Mouse (Mus musculus): ENCODE data around the gene Fars2.

Gene Fars2

GRCm38 (mm10) chr13:36731016-36731930, 614.1 kb downstream of the Fars2 start:
- no peak for DNase-seq (ENCODE audit: low read depth, low spot score)
- Histone ChIP-seq H3K27me3 (ENCODE audit: control insufficient read depth, insufficient read depth, low read length, poor library complexity, severe bottlenecking) (peaks cover 2% of the 10 kb centered on the region), H3K36me3 (ENCODE audit: control insufficient read depth, insufficient read depth, low read length, poor library complexity, severe bottlenecking) (no peaks in the 10 kb centered on the region)

- no peaks in the 10 kb centered on the region for H3K36me3 ChIP-seq (ENCODE audit: control insufficient read depth, insufficient read depth, low read length, poor library complexity, severe bottlenecking)
- peaks cover 2% of the 10 kb centered on the region for H3K27me3 ChIP-seq (ENCODE audit: control insufficient read depth, insufficient read depth, low read length, poor library complexity, severe bottlenecking)
- no peak for DNase-seq (ENCODE audit: low read depth, low spot score)
Observed at GRCm38 (mm10) chr13:36731931-36732461, 614.8 kb downstream of the Fars2 start.

- DNase-seq (ENCODE audit: low read depth, low spot score): no peak
- Histone ChIP-seq H3K27me3 (ENCODE audit: control insufficient read depth, insufficient read depth, low read length, poor library complexity, severe bottlenecking) (peaks cover 2% of the 10 kb centered on the region), H3K36me3 (ENCODE audit: control insufficient read depth, insufficient read depth, low read length, poor library complexity, severe bottlenecking) (no peaks in the 10 kb centered on the region)
Observed at GRCm38 (mm10) chr13:36732891-36733490, 615.8 kb downstream of the Fars2 start.

- Histone ChIP-seq H3K27me3 (ENCODE audit: control insufficient read depth, insufficient read depth, low read length, poor library complexity, severe bottlenecking) (peaks cover 2% of the 10 kb centered on the region), H3K36me3 (ENCODE audit: control insufficient read depth, insufficient read depth, low read length, poor library complexity, severe bottlenecking) (no peaks in the 10 kb centered on the region)
- no peak for DNase-seq (ENCODE audit: low read depth, low spot score)
Observed at GRCm38 (mm10) chr13:36733566-36733965, 616.4 kb downstream of the Fars2 start.

GRCm38 (mm10) chr13:36733989-36734690, 616.9 kb downstream of the Fars2 start:
- DNase-seq (ENCODE audit: low read depth, low spot score): no peak
- H3K36me3 ChIP-seq (ENCODE audit: control insufficient read depth, insufficient read depth, low read length, poor library complexity, severe bottlenecking): no peaks in the 10 kb centered on the region
- H3K27me3 ChIP-seq (ENCODE audit: control insufficient read depth, insufficient read depth, low read length, poor library complexity, severe bottlenecking): peaks cover 2% of the 10 kb centered on the region

- peaks cover 2% of the 10 kb centered on the region; the same call in 1 of the 2 replicates for H3K27me3 ChIP-seq (ENCODE audit: control insufficient read depth, insufficient read depth, low read length, poor library complexity, severe bottlenecking)
- no peak for DNase-seq (ENCODE audit: low read depth, low spot score)
- no peaks in the 10 kb centered on the region for H3K36me3 ChIP-seq (ENCODE audit: control insufficient read depth, insufficient read depth, low read length, poor library complexity, severe bottlenecking)
Observed at GRCm38 (mm10) chr13:36734731-36735571, 617.7 kb downstream of the Fars2 start, which contains the start of gene Nrn1. Nrn1 (minus strand) TSS chr13:36735131.

- no peaks in the 10 kb centered on the region for H3K36me3 ChIP-seq (ENCODE audit: control insufficient read depth, insufficient read depth, low read length, poor library complexity, severe bottlenecking)
- DNase-seq (ENCODE audit: low read depth, low spot score): no peak
- no peaks in the 10 kb centered on the region; the same call in 1 of the 2 replicates for H3K27me3 ChIP-seq (ENCODE audit: control insufficient read depth, insufficient read depth, low read length, poor library complexity, severe bottlenecking)
Observed at GRCm38 (mm10) chr13:36735901-36736618, 618.8 kb downstream of the Fars2 start.

GRCm38 (mm10) chr13:36736619-36736996, 619.4 kb downstream of the Fars2 start:
- no peaks in the 10 kb centered on the region for H3K27me3 ChIP-seq (ENCODE audit: control insufficient read depth, insufficient read depth, low read length, poor library complexity, severe bottlenecking)
- DNase-seq (ENCODE audit: low read depth, low spot score): no peak
- no peaks in the 10 kb centered on the region for H3K36me3 ChIP-seq (ENCODE audit: control insufficient read depth, insufficient read depth, low read length, poor library complexity, severe bottlenecking)

- no peak for DNase-seq (ENCODE audit: low read depth, low spot score)
- Histone ChIP-seq H3K27me3 (ENCODE audit: control insufficient read depth, insufficient read depth, low read length, poor library complexity, severe bottlenecking) (no peaks in the 10 kb centered on the region), H3K36me3 (ENCODE audit: control insufficient read depth, insufficient read depth, low read length, poor library complexity, severe bottlenecking) (no peaks in the 10 kb centered on the region)
Observed at GRCm38 (mm10) chr13:36750056-36750455, 632.8 kb downstream of the Fars2 start.

- DNase-seq (ENCODE audit: low read depth, low spot score): no peak
- H3K27me3 ChIP-seq (ENCODE audit: control insufficient read depth, insufficient read depth, low read length, poor library complexity, severe bottlenecking): no peaks in the 10 kb centered on the region
- H3K36me3 ChIP-seq (ENCODE audit: control insufficient read depth, insufficient read depth, low read length, poor library complexity, severe bottlenecking): no peaks in the 10 kb centered on the region
Observed at GRCm38 (mm10) chr13:36751861-36752260, 634.6 kb downstream of the Fars2 start.

GRCm38 (mm10) chr13:36766801-36767200, 649.6 kb downstream of the Fars2 start:
- no peaks in the 10 kb centered on the region for H3K27me3 ChIP-seq (ENCODE audit: control insufficient read depth, insufficient read depth, low read length, poor library complexity, severe bottlenecking)
- no peak for DNase-seq (ENCODE audit: low read depth, low spot score)
- no peaks in the 10 kb centered on the region for H3K36me3 ChIP-seq (ENCODE audit: control insufficient read depth, insufficient read depth, low read length, poor library complexity, severe bottlenecking)
